Mouse (Mus musculus): ENCODE results near the gene Ell2.

- TF ChIP-seq CTCF (IDR thresholded peaks at IDR 0.05; ENCODE audit: low read depth) (no peak), EP300 (IDR thresholded peaks at IDR 0.05; ENCODE audit: low read depth) (no peak)
Observed at GRCm38 (mm10) chr13:75780096-75780495, 73.5 kb downstream of the Ell2 start.
